Mouse (Mus musculus): ENCODE results near the gene Wnk2. TPM values are rescaled to one million over a fixed set of nuclear protein-coding genes. Genes with fewer than 3 reads are reported as not detected.
A peak's percentile ranks its signal among the peaks of the same experiment; 100 is the strongest.

Wnk2 gene
- total and polyA plus RNA-seq, 3 experiments, result 30.9 to 79.4 (median 66.7) TPM

- TF ChIP-seq EP300 (IDR thresholded peaks at IDR 0.05; ENCODE audit: insufficient read depth, low read depth, low read length), result no peak
- no peak for TF ChIP-seq CTCF (IDR thresholded peaks at IDR 0.05)
- no peak for TF ChIP-seq POLR2A (IDR thresholded peaks at IDR 0.05; ENCODE audit: insufficient read depth, low read depth, low read length)
- H3K4me1 ChIP-seq (ENCODE audit: control insufficient read depth, insufficient read depth, low read length), result no peaks in the 10 kb centered on the region
- H3K27me3 ChIP-seq (ENCODE audit: control insufficient read depth, insufficient read depth, low read length), result no peaks in the 10 kb centered on the region; the same call in 1 of the 2 replicates
- WGBS, result 50% methylated on average over 7 of the region's 7 CpGs
- no peak overlapping the region for H3K9ac ChIP-seq (ENCODE audit: low read depth, low read length)
- no peaks in the 10 kb centered on the region for H3K79me2 ChIP-seq (replicated peaks; ENCODE audit: control insufficient read depth, insufficient read depth, low read length)
- no peak overlapping the region for H3K4me3 ChIP-seq
- DNase-seq, result no peak
- intact Hi-C loops (cut with DNase I), result loop anchor here (5.0 kb wide), 1 partner anchor 97 kb away; no protein-coding TSS in a partner anchor
- no peaks in the 10 kb centered on the region for H3K36me3 ChIP-seq (ENCODE audit: control insufficient read depth, insufficient read depth, low read length)
- no peak overlapping the region for H3K27ac ChIP-seq
Measured at GRCm38 (mm10) chr13:49154621-49155020, 6.8 kb upstream of the Wnk2 start.

DNA sequence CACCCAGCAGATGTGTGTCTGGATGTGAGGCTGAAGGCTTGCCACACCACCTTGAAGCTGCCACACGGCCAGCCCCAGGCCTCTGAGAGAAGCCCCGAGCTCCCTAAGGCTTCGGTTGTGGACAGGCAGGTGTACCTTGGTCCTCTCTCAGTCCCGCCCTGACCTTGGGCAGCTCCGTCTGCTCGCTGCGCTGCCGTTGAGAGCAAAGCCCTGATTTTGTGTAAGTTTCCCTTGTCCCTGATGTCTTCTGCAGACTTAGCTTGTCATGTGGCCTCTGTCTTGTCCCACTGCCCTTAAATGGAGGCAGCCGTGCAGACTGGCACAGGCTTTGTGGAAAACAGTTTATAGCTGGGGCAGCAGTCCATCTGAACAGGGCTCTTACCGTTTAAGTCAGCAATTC, 6.2 kb upstream of the Wnk2 start:
- H3K27ac ChIP-seq, result no peak overlapping the region; the same call in 1 of the 2 replicates
- intact Hi-C loops (cut with DNase I), result loop anchor here (5.0 kb wide), 1 partner anchor 97 kb away; no protein-coding TSS in a partner anchor
- no peaks in the 10 kb centered on the region for H3K4me1 ChIP-seq (ENCODE audit: control insufficient read depth, insufficient read depth, low read length)
- WGBS, result 71% methylated on average over 10 of the region's 10 CpGs
- H3K79me2 ChIP-seq (replicated peaks; ENCODE audit: control insufficient read depth, insufficient read depth, low read length), result no peaks in the 10 kb centered on the region
- H3K27me3 ChIP-seq (ENCODE audit: control insufficient read depth, insufficient read depth, low read length), result no peaks in the 10 kb centered on the region; the same call in 1 of the 2 replicates
- H3K9ac ChIP-seq (ENCODE audit: low read depth, low read length), result no peak overlapping the region
- H3K4me3 ChIP-seq, result no peak overlapping the region
- no peak for TF ChIP-seq CTCF (IDR thresholded peaks at IDR 0.05)
- TF ChIP-seq POLR2A (IDR thresholded peaks at IDR 0.05; ENCODE audit: insufficient read depth, low read depth, low read length), result no peak
- TF ChIP-seq EP300 (IDR thresholded peaks at IDR 0.05; ENCODE audit: insufficient read depth, low read depth, low read length), result no peak
- no peak for DNase-seq
- H3K36me3 ChIP-seq (ENCODE audit: control insufficient read depth, insufficient read depth, low read length), result no peaks in the 10 kb centered on the region

DNA sequence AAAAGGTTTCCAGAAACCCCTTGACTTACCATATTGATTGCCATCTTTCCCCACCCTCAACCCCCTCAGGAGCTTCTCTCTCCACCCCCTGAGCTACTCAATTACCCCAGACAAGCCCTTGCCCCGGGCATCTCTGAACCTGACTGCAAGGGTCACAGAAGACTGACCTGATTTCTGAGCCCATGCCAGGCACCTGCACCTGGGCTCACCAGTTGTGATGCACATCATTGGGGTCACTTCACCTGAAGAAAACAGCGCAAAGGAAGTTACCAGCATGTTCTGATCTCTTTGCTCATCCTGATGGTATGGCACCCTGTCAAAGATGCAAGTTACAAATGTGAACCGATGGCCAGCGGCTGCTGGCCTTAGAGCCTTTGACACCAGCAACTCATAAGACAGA, 873 bp upstream of the Wnk2 start:
- intact Hi-C loops (cut with DNase I), result no loop called here
- TF ChIP-seq EP300 (IDR thresholded peaks at IDR 0.05; ENCODE audit: insufficient read depth, low read depth, low read length) (no peak), POLR2A (IDR thresholded peaks at IDR 0.05; ENCODE audit: insufficient read depth, low read depth, low read length) (no peak), CTCF (IDR thresholded peaks at IDR 0.05) (no peak)
- DNase-seq, result no peak
- no peak overlapping the region for H3K4me3 ChIP-seq
- no peaks in the 10 kb centered on the region; the same call in 1 of the 2 replicates for H3K4me1 ChIP-seq (ENCODE audit: control insufficient read depth, insufficient read depth, low read length)
- no peaks in the 10 kb centered on the region for H3K79me2 ChIP-seq (replicated peaks; ENCODE audit: control insufficient read depth, insufficient read depth, low read length)
- peaks cover 7% of the 10 kb centered on the region for H3K27me3 ChIP-seq (ENCODE audit: control insufficient read depth, insufficient read depth, low read length)
- WGBS, result 87% methylated on average over 4 of the region's 4 CpGs
- no peak overlapping the region for H3K9ac ChIP-seq (ENCODE audit: low read depth, low read length)
- no peaks in the 10 kb centered on the region for H3K36me3 ChIP-seq (ENCODE audit: control insufficient read depth, insufficient read depth, low read length)
- no peak overlapping the region for H3K27ac ChIP-seq

DNA sequence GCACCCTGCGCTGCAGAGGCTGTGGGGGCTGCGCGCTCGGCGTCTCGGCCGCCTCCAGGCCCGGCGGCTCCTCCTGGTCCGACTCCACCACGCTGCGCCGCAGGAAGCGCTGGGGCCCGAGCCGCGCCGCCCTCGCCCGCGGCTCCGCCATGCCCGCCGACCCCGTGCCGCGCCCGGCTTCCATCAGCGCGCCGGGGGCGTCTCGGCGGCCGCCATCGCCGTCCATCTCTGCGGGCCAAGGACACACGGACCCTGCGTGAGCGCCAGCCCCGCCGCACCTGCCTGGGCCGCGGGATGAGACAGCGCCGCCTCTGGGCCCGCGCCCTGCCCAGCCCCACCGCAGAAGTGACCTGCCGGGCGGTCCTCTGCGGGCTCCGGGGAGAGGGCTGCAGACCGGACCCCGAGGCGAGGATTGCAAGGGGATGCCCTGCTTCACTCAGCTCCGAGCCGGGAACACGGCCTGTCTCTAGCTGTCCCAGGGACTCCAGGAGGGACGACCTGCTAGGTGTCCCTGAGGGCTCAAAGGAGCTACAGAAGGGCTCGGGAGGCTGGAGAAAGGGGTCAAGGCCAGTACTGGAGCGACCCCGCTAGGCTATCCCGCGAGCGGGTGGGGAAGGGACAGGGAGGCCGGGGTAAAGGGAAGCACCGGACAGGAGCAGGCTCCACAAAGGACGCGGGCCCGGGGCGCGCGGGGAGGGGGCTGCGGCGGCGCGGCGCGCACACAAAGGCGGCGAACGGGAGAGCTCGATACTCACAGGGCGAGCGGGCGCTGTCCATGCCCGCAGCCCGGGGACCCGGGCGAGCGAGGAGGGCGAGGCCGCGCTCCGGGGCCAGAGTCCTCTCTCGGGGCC, 582 bp downstream of the Wnk2 start:
- H3K4me1 ChIP-seq (ENCODE audit: control insufficient read depth, insufficient read depth, low read length), result no peaks in the 10 kb centered on the region; the same call in 1 of the 2 replicates
- H3K36me3 ChIP-seq (ENCODE audit: control insufficient read depth, insufficient read depth, low read length), result no peaks in the 10 kb centered on the region
- H3K9ac ChIP-seq (ENCODE audit: low read depth, low read length), result peak overlapping the region; percentile 88
- peak; percentile 57 to 65 for DNase-seq
- H3K27me3 ChIP-seq (ENCODE audit: control insufficient read depth, insufficient read depth, low read length), result peaks cover 7% of the 10 kb centered on the region
- intact Hi-C loops (cut with DNase I), result loop anchor here (2.0 kb wide), 1 partner anchor 16 kb away; no protein-coding TSS in a partner anchor
- H3K79me2 ChIP-seq (replicated peaks; ENCODE audit: control insufficient read depth, insufficient read depth, low read length), result no peaks in the 10 kb centered on the region
- WGBS, result 1% methylated on average over 97 of the region's 98 CpGs
- peak overlapping the region; percentile 78 for H3K27ac ChIP-seq
- no peak for TF ChIP-seq POLR2A (IDR thresholded peaks at IDR 0.05; ENCODE audit: insufficient read depth, low read depth, low read length)
- no peak for TF ChIP-seq EP300 (IDR thresholded peaks at IDR 0.05; ENCODE audit: insufficient read depth, low read depth, low read length)
- 0 out of 2 replicates have a peak, but pooled peaks have one; percentile 11 for TF ChIP-seq CTCF (IDR thresholded peaks at IDR 0.05)
- H3K4me3 ChIP-seq, result peak overlapping the region; percentile 67

DNA sequence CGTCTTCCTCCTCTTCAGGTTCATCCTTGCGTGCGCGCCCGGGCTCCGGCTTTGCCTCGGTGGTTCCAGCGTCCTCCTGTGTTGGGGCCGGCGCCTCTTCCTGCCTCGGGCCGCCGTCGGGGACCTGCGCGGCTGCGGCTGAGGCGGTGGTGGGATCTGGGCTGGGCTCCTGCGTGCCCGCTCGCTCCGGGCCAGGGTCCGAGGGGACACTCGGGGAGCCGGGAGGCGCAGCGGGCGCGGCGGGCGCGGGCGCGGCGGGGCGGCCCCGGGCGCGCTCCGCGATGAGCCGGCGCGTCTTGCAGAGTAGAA, 1.2 kb downstream of the Wnk2 start:
- intact Hi-C loops (cut with DNase I), result loop anchor here (2.0 kb wide), 1 partner anchor 16 kb away; no protein-coding TSS in a partner anchor
- Histone ChIP-seq H3K27ac (peak overlapping the region; percentile 78), H3K36me3 (ENCODE audit: control insufficient read depth, insufficient read depth, low read length) (no peaks in the 10 kb centered on the region), H3K4me3 (peak overlapping the region; percentile 67), H3K27me3 (ENCODE audit: control insufficient read depth, insufficient read depth, low read length) (peaks cover 7% of the 10 kb centered on the region), H3K4me1 (ENCODE audit: control insufficient read depth, insufficient read depth, low read length) (no peaks in the 10 kb centered on the region; the same call in 1 of the 2 replicates), H3K9ac (ENCODE audit: low read depth, low read length) (peak overlapping the region; percentile 88), H3K79me2 (replicated peaks; ENCODE audit: control insufficient read depth, insufficient read depth, low read length) (no peaks in the 10 kb centered on the region)
- DNase-seq, result peak in 1 of 2 experiments; percentile 9
- WGBS, result 2% methylated on average over 44 of the region's 44 CpGs
- TF ChIP-seq EP300 (IDR thresholded peaks at IDR 0.05; ENCODE audit: insufficient read depth, low read depth, low read length), result no peak
- TF ChIP-seq CTCF (IDR thresholded peaks at IDR 0.05), result no peak
- TF ChIP-seq POLR2A (IDR thresholded peaks at IDR 0.05; ENCODE audit: insufficient read depth, low read depth, low read length), result 0 out of 2 replicates have a peak, but pooled peaks have one; percentile 8
